Mouse (Mus musculus) regulatory T cell (primary cell): ENCODE results near the gene Srpr.

ENCODE experiments used
- in situ Hi-C: fragments of 300-600 bp; cut with MboI, MseI; formaldehyde crosslinking; loops from one replicate; pipeline ENCODE4 v1.15.1; 2025; ENCODE audit warnings: high pct_unique_total_duplicates

Gene Srpr

GRCm38 (mm10) chr9:35188700-35189099 is 11.3 kb upstream of the Srpr start:
- in situ Hi-C loops, result no loop called here

- in situ Hi-C loops, result no loop called here
Observed at GRCm38 (mm10) chr9:35192983-35193542, 6.9 kb upstream of the Srpr start.

- in situ Hi-C loops, result no loop called here
Observed at GRCm38 (mm10) chr9:35194048-35194447, 5.9 kb upstream of the Srpr start.

GRCm38 (mm10) chr9:35197625-35198024 is 2.4 kb upstream of the Srpr start:
- in situ Hi-C loops, result no loop called here

- in situ Hi-C loops, result no loop called here
Observed at GRCm38 (mm10) chr9:35198351-35198750, 1.6 kb upstream of the Srpr start.

GRCm38 (mm10) chr9:35198945-35199771 is 817 bp upstream of the Srpr start:
- in situ Hi-C loops, result no loop called here

GRCm38 (mm10) chr9:35200529-35201060 is 620 bp downstream of the Srpr start:
- in situ Hi-C loops, result no loop called here

GRCm38 (mm10) chr9:35203536-35203935 is 3.6 kb downstream of the Srpr start:
- in situ Hi-C loops, result no loop called here

- in situ Hi-C loops, result no loop called here
Observed at GRCm38 (mm10) chr9:35204421-35204820, 4.4 kb downstream of the Srpr start.

- in situ Hi-C loops, result loop anchor here (5.0 kb wide), 1 partner anchor 56 kb away; the partner anchor contains the start of genes Fam118b and Rpusd4
Observed at GRCm38 (mm10) chr9:35210542-35211474, 10.8 kb downstream of the Srpr start, which contains the start of gene Foxred1. Gene Foxred1, minus strand, starts transcription at chr9:35211055.

- in situ Hi-C loops, result loop anchor here (5.0 kb wide), 1 partner anchor 55 kb away; the partner anchor contains the start of genes Fam118b and Rpusd4
Observed at GRCm38 (mm10) chr9:35211573-35212511, 11.9 kb downstream of the Srpr start.

GRCm38 (mm10) chr9:35217963-35218362 is 18.0 kb downstream of the Srpr start:
- in situ Hi-C loops, result no loop called here

GRCm38 (mm10) chr9:35223466-35223865 is 23.5 kb downstream of the Srpr start:
- in situ Hi-C loops, result no loop called here

GRCm38 (mm10) chr9:35228671-35229070 is 28.7 kb downstream of the Srpr start:
- in situ Hi-C loops, result no loop called here

GRCm38 (mm10) chr9:35235996-35236395 is 36.0 kb downstream of the Srpr start:
- in situ Hi-C loops, result no loop called here

- in situ Hi-C loops, result no loop called here
Observed at GRCm38 (mm10) chr9:35238371-35238770, 38.4 kb downstream of the Srpr start.

- in situ Hi-C loops, result no loop called here
Observed at GRCm38 (mm10) chr9:35238915-35239571, 39.1 kb downstream of the Srpr start.

GRCm38 (mm10) chr9:35239734-35240133 is 39.8 kb downstream of the Srpr start:
- in situ Hi-C loops, result no loop called here

- in situ Hi-C loops, result no loop called here
Observed at GRCm38 (mm10) chr9:35247405-35247804, 47.4 kb downstream of the Srpr start.

- in situ Hi-C loops, result no loop called here
Observed at GRCm38 (mm10) chr9:35249476-35249875, 49.5 kb downstream of the Srpr start.
